Mouse (Mus musculus) E14TG2a.4 (cell line): Measurements from ENCODE around the gene Etl4.

ENCODE experiments used
- CTCF ChIP-seq: conservative IDR thresholded peaks from 2 replicates; pipeline ENCODE4 v1.5.1; 2014; ENCODE audit warnings: low read length
- NANOG ChIP-seq: IDR thresholded peaks from 2 replicates; pipeline ENCODE4 v1.6.1; 2014; ENCODE audit warnings: borderline replicate concordance, low read length, mixed read lengths
- POU5F1 ChIP-seq: IDR thresholded peaks from 2 replicates; pipeline ENCODE4 v1.6.1; 2014; ENCODE audit warnings: low read length, borderline replicate concordance

- TF ChIP-seq CTCF (no peak), NANOG (no peak), POU5F1 (no peak)
Measured at GRCm38 (mm10) chr2:20770171-20770570, 860.6 kb downstream of the Etl4 start.
